Mouse (Mus musculus) adrenal gland, postnatal 36 days (tissue): Measurements from ENCODE around the gene Ddb2. TPM values are rescaled to one million over a fixed set of nuclear protein-coding genes. Genes with fewer than 3 reads are reported as not detected.

Experiments used
- DNase-seq, 2 experiments: peaks; one replicate each; pipeline ENCODE4 v3.0.0; 2021; ENCODE audit warnings: mixed read lengths in 1 of 2
- long read RNA-seq, 2 experiments: library from polyadenylated mRNA; stranded (forward); transcript quantifications; one replicate each; pipeline ENCODE4 v2.0.0; 2021; ENCODE audit warnings: borderline sequencing depth in 2 of 2
- total RNA-seq, 2 experiments: library from RNA; stranded (reverse); gene quantifications; 2 replicates each; pipeline ENCODE4 v1.2.3; 2021

The Ddb2 gene
- total RNA-seq, result 10 to 100 TPM in 1 of 2 experiments, 1 to 10 TPM in 1; 8.8 to 10.5 TPM
- long read RNA-seq, experiment 1, partial matches to known transcripts, result 1 of 6 reads
- long read RNA-seq, experiment 1, other reads (novel, unspliced or antisense), result 3 of 6 reads
- long read RNA-seq, experiment 2, partial matches to known transcripts, result 0 of 3 reads
- long read RNA-seq, experiment 2, other reads (novel, unspliced or antisense), result 3 of 3 reads

DNA sequence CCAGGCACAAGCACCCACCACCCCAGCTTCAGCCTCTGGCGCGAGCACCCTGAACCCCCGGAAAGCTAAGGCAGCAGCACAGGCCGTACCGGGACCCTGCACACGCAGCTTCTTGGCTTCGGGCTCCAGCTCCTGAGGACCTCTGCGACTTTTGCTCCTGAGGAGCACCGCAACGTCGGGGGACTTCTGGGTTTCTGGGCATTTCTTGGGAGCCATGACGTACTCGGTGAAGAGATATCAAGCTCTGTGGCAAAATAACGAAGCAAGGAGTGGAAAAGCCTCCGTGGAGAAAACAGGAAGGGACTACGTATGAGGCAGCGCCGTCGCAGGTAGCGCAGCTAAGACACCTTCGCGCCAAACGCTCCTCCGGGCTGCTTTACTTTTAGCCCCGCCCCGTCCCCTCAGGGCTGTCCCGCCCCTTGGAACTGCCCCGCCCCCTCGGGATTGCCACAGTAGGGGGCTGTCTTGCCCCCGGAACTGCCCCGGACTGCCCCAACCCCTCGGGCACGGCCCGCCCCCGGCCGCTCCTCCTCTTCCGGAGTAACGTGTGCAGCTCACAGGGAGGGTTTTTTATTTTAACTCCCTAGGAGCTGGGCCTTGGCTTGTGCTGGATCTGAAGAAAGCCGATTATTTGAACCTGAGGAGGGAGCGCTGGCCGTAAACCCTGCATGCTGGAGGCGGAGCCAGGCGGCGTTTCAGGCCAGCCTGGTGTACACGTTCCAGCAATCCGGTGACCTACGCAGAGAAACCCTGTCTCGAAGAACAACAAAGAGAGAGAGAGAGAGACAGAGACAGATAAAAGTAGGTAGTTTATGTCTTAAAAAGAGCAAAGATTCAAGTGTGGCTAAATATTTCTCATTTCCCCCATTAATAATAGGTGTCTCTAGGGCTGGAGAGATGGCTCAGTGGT lies at the start of gene Ddb2:
Ddb2 (minus strand) TSS at position 382 of the 910 bp plus-strand sequence.
- DNase-seq, result peak; percentile 95 to 98

GRCm38 (mm10) chr2:91285885-91286505 lies 49.2 kb upstream of the Ddb2 start:
- DNase-seq, result peak; percentile 82 to 88

- DNase-seq, result no peak
These were observed 47.8 kb upstream of the Ddb2 start for GRCm38 (mm10) chr2:91284375-91285199.

DNA sequence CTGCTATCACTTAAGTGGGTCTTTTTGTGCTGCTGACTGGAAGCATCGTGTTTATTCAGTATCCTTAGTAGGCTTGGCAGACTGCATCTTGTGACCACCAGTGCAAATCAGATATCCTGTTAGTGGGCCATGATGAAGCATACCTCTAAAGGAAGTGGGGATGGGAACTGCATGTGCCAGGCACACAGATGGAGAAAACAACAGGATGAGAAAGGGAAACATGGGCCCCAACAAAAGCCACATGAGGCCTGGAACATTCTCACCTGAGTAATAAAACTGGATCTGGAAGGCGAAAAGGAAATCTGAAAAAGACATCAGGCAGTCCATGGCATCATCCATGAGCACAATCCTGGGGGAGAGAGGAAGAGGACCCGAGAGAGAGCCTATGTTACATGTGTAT lies 47.2 kb upstream of the Ddb2 start:
- DNase-seq, result no peak

DNA sequence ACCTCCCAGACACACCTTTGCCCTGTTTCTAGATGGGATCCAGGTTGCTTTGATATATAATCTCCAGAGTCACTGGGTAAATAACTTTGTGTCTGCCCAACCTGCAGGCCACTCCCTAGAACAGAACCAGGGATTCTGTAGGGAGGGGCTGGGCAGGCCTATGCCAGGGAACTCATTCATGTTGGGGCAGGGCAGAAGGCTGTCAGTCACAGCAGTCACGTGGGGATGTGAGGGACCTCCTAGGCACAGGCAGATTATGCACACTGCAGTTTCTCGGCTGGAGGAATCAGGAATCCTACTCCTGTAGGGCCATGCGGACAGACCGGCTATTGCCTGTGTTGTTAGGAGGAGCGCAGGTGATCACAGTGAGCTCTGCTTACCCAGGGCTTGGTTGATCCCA lies 44.6 kb upstream of the Ddb2 start:
- DNase-seq, result no peak

DNA sequence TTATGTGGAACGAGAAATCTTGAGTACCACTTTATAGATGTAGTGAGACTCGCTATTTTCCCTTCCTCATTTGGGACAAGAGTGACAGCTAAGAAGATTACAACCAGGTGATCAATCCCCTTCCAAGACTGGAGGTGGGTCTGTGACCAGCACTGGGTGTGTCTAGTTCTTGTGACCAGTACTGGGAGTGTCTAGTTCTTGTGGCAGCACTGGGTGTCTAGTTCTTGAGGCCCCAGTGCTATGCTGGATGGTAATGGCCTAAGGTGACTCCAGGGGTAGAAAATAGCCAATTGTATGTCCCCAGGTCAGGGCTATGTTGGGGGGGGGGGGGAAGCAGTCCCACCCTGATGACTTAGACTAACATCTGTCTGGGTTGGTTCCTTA lies 42.6 kb upstream of the Ddb2 start:
- DNase-seq, result no peak

DNA sequence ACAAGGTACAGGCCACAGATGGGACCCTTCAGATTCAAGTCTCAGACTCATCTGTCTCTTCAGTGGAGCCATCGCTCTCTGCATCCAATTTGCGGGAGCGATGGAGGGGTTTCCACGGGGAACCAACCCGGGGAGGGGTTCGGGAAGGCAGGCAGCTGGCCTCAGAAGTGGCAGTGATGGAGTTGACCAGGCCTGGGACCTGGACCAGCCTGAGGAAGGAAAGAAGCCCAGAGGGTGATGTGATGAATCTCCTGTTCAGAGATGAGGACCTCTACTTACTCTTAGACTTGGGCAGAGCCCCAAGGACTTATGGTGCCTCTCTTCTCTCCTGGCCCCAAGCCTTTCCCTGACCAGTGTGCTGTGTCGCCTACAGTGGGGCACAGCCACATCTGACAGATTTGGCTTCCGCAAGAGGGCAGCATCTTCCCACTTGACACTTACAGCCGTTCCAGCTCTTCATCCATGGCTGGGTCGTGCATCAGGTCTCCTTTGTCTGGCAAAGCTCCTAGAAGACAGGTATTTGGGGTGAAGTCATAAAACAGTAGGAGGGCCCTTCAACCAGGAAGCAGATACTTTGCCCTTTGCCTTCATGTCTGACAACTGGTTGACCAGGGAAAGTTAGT lies 42.1 kb upstream of the Ddb2 start:
- peak; percentile 66 to 74 for DNase-seq

- DNase-seq, result no peak
These were observed 32.9 kb upstream of the Ddb2 start for GRCm38 (mm10) chr2:91269687-91270133.

DNA sequence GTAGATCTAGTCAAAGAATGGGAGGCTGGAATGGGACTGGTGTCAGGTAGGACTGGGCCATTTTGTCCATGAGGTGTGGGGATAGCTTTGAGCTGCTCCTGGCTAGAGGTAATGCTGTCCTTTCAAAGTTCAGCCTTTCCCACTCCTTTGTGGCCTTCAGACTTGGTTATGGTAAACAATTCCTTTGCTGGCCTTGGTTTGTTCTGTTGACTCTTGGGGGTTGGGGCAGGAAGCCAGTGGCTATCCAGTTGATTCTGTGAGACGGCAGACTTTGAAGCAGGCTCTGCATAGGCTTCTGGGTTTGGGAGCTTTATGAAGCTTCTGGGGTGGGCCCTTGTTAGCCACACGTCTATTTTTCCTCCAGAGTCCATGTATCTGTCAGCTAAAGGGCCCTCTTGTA lies 31.9 kb upstream of the Ddb2 start:
- DNase-seq, result no peak

GRCm38 (mm10) chr2:91268042-91268441 lies 31.3 kb upstream of the Ddb2 start:
- DNase-seq, result no peak

- DNase-seq, result peak; percentile 98
These were observed 28.2 kb upstream of the Ddb2 start, which contains the start of gene Arfgap2 for GRCm38 (mm10) chr2:91264711-91265681. Gene Arfgap2 (plus strand): TSS chr2:91264974.

DNA sequence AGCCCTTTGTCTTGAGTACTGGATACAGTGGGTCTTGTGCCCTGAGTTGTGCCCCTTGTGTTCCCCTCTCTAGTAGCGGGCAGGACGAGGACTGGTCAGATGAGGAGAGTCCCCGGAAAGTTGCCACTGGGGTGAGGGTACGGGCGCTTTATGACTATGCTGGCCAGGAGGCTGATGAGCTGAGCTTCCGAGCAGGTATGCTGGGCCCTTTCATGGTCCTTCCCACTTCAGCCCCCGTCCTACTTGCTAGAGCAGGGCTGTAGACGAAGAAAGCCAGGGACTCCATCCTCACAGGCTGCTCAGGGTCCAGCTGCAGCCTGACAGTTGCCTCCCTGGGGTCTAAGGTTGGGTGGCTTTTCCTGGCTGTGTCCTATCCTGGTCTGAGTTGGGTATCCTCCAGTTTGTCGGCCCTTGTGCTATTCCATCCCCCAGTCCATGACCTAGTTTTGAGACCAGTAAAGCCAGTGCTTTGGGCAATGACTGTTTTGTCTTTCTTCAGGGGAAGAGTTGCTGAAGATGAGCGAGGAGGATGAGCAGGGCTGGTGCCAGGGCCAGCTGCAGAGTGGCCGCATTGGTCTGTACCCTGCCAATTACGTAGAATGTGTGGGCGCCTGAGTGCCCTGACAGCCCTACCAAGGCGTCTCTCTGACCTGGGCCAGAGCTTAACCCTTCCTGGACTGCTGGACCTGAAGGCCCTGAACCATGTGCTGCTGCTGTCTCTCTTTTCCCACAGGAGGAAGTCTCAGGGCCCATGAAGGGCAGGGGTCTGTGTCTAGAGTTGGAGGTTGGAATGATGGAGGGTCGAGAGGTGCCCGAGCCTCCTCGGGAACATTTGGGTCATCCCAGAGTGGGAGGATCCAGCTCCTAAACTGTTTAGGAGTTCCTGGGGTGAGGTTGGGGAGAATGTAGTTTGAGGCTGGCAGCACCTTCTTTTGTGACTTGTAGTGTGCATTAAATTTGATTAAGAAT lies 27.2 kb upstream of the Ddb2 start:
- no peak for DNase-seq

DNA sequence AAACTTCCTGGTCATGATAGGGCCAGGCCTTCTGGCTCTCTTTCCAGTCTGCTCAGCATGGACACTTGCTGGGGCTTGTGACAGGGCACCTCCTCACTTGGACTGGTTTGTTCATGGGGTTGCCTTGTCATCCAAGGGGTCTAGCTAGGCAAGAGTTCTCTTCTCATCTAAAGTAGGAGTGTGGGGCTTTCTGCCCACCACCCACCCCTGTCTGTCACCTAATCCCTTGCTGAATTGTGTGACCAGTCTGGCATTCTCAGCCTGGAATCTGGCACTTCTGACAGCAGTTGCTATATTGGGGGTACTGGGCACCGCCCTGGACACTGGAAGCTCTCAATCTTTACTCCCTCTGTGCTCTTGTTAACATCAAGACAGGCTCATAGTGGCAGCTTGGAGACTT lies 22.7 kb upstream of the Ddb2 start:
- DNase-seq, result no peak

DNA sequence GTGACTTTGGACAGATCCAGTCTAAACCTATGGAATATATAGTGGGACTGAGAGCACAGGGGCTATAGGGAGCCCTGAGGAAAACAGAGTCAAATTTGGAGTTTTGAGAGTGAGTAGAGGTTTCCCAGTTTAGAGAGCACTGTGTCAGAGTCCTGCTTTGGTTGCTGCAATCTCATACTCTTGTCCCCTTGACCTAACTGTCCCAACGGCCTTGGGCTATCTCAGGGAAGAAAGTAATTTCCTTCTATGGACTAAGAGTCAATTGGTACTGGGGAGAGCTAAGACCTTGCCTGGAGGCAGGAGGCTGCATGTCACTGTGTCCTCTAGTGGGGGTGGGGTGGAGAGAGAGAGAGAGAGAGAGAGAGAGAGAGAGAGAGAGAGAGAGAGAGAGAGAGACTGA lies 22.0 kb upstream of the Ddb2 start:
- DNase-seq, result peak in 1 of 2 experiments; percentile 40

DNA sequence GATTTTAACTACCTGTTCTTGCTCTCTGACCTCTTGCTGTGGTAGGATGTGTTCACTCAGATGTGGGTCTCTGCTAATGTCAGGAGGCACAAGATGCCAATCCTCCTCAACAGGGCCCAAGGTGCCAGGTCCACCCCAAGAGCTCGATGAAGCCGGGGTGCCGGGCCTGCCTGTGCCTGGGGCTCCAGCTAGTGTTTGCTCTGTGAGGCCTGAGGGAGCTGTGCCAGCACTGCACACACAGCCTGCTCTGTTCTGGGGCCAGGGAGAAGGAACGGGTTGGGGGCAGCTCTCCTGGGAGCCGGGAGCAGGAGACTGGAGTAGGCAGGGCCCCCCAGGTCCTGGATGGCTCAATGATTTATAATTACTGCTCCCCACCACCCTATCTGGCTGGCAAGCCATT lies 21.3 kb upstream of the Ddb2 start:
- DNase-seq, result peak; percentile 49 to 55

- peak; percentile 59 to 67 for DNase-seq
These were observed 20.6 kb upstream of the Ddb2 start for GRCm38 (mm10) chr2:91257126-91257980.

DNA sequence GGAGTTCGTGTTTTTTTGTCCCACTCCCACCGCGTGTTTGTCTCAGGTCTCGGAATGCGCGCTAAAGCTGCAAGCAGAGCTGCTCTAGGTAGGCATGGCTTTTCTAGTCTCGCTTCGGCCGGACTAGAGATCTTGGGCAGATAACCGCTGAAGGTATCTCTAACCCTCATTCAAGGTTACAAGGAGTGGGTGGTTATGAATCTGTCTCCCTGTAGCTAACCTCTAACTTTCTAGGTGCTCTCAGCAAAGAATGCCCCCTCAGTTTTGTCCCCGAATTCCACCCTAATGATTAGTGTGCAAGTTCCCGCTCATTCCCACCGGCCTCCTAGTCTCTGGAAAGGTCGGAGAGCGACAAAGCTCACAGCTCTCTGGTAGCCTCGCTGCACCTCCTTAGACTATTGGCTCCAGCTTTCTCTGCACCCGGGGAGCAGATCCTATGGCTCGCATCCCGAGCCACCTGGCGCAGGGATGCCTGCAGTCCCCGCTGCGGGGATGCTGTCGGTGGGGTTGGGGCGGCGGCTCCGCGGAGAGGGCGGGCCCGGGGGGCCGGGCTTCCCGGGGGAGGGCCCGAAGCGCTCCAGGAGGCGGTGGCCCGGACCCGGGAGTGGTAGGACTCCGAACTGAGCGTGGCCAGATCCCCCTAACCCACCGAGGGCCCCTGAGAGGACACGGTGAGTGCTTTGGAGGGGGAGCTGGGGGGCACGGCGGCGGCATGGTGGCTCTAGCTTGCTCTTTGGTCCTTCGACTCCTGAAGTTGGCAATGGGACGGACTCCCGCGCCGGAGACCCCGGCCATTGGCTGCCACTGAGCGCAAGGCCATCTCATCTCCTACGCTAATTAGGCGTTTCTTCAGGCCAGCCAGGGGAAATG lies 19.7 kb upstream of the Ddb2 start:
- DNase-seq, result peak; percentile 85 to 88
